Mouse (Mus musculus) cerebellum, adult 9-11 months (tissue): ENCODE measurements at regions not wholly inside any gene's neighbourhood (a gene's known extent, or its start where the extent isn't known, plus 50 kb on each side); places are given as distances from the start of the nearest gene placed in this dataset.

ENCODE experiments used
- DNase-seq: peaks from one replicate; pipeline ENCODE4 v3.0.0; 2022

DNA sequence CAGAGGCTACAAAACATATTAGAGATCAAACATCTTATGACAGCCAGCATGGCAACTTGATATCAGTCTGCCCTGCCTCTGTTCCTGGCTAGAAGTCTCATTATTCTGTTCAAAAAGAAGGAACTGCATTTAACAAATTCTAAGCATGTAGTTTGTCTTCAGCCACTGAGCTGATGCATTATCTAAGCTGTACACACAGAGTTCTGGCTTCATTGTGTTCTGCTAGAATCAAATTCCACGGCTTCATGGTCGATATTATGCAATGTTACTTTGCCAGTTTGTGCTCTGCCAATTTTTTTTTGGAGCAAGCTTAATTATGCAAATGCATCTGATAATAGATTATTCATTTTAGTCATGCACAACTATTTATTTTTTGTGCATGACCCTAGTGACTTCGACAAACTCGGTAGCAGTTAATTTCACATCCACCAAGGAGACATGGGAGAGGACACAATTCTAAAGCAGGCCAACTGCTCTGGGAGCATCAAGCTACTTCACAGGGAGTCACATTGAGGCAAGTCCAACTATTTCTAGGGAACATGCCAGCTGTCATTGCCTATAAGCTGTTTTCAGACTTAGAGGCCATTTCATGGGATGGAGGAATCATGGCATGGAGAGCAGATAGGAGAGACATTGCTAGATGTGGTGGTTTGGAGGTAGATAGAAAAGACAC lies 360.8 kb downstream of the Kif20b start:
- no peak for DNase-seq

DNA sequence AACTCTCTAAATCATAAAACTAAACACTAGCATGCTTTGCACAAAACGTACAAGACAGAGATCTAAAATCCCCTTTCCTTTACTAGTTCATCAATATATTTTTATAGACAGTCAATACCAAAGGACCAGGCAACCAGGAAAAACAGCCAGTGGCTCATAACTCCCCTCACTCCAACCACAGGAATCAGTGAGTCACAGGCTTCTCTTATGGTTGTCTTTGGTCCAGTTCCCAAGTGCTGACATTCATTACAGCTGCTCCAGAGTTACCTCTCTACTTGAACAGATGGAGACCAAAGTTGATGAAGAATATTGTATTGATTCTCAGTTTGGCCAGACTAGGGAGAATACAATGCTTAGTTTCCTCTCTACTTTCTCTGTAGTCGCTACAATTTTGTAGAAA lies 376.7 kb downstream of the Kif20b start:
- no peak for DNase-seq

DNA sequence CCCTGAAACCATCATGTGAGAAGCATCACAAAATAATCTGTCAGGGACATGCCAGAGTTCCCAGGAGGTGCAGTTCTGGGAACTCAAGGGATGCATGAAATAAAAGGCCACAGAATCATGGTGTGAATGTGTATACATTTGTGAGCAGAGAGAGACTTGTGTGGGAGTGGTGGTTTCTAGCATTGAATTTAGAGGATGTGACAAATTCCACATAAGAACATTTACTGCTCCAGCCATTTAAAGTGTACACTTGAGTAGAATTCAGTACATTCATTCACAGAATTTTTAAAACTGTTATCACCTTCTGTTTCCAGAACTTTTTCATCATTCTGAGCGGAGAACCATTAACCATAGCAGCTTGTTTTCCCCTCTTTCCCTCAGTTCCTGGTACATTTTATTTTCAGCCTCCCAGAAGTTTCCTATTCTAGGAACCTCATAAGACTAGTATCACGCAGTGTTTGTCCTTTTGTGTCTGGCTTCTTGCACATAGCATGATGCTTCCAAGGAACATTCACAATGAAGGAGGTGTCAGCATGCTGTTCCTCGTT lies 380.6 kb downstream of the Kif20b start:
- DNase-seq, result no peak
